Mouse (Mus musculus) cerebellum, adult 2 months (tissue): ENCODE results near the gene Entpd8.

Experiments
- CTCF ChIP-seq: fragments of 200-500 bp; IDR thresholded peaks from 2 replicates; pipeline ENCODE4 v1.5.1; 2011; ENCODE audit warnings: low read depth, mild to moderate bottlenecking, control low read depth, low read length, moderate library complexity, borderline replicate concordance; ENCODE audit not compliant: insufficient read depth
- POLR2A ChIP-seq: fragments of 200-500 bp; IDR thresholded peaks from 2 replicates; pipeline ENCODE4 v1.6.1; 2011; ENCODE audit warnings: low read length, control low read depth, borderline replicate concordance; ENCODE audit not compliant: insufficient read depth

DNA sequence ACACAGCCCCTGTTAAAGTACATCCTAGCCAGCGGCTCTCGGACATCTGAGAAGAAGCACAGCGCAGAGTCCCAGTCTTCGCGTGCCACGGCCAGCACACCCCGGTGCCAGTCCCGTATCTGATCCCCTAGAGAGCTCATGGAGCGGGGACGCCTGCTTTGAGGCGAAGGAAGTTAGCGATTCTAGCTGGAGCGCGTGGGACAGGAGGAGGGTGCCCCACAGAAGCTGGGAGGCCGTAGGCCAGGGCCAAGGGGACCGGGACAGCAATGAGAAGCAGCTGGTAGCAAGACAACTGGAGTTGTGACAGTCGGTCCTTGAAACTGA lies 14.6 kb downstream of the Entpd8 start:
- no peak for TF ChIP-seq CTCF
- no peak for TF ChIP-seq POLR2A
